Mouse (Mus musculus) myocyte (in vitro differentiated cells): ENCODE measurements around the gene Ophn1.

Source experiments
- CEBPB ChIP-seq: IDR thresholded peaks from 2 replicates; pipeline ENCODE4 v1.6.1; 2011; ENCODE audit warnings: mild to moderate bottlenecking, moderate library complexity; ENCODE audit not compliant: poor library complexity, insufficient read depth, severe bottlenecking
- E2F4 ChIP-seq: IDR thresholded peaks from one replicate; pipeline ENCODE4 v1.6.1; 2011; ENCODE audit warnings: mild to moderate bottlenecking, control low read depth, moderate library complexity; ENCODE audit not compliant: insufficient read depth
- MAX ChIP-seq: IDR thresholded peaks from one replicate; pipeline ENCODE4 v1.6.1; 2011; ENCODE audit warnings: low read depth, mild to moderate bottlenecking, control low read depth
- MYOD1 ChIP-seq, 3 experiments: IDR thresholded peaks; one replicate each; pipeline ENCODE4 v1.6.1; 2011; ENCODE audit warnings: control low read depth in 2 of 3, low read depth in 2 of 3, mild to moderate bottlenecking in 2 of 3, moderate library complexity in 1 of 3; ENCODE audit not compliant: insufficient read length in 2 of 3, control insufficient read depth in 1 of 3
- MYOG ChIP-seq, 3 experiments: IDR thresholded peaks; one replicate each; pipeline ENCODE4 v1.6.1; 2011; ENCODE audit warnings: control low read depth in 2 of 3, low read depth in 2 of 3, mild to moderate bottlenecking in 2 of 3; ENCODE audit not compliant: insufficient read length in 2 of 3, control insufficient read depth in 1 of 3, insufficient read depth in 1 of 3
- POLR2A ChIP-seq: IDR thresholded peaks from one replicate; pipeline ENCODE4 v1.6.1; 2011; ENCODE audit warnings: low read depth, mild to moderate bottlenecking, control low read depth, moderate library complexity; ENCODE audit not compliant: insufficient read length
- POLR2AphosphoS2 ChIP-seq: IDR thresholded peaks from one replicate; pipeline ENCODE4 v1.6.1; 2011; ENCODE audit warnings: low read depth, control low read depth; ENCODE audit not compliant: insufficient read length
- SRF ChIP-seq: IDR thresholded peaks from one replicate; pipeline ENCODE4 v1.6.1; 2011; ENCODE audit warnings: low read depth; ENCODE audit not compliant: control insufficient read depth, insufficient read length
- TCF12 ChIP-seq: IDR thresholded peaks from one replicate; pipeline ENCODE4 v1.6.1; 2011; ENCODE audit warnings: mild to moderate bottlenecking, control low read depth; ENCODE audit not compliant: poor library complexity, insufficient read depth, severe bottlenecking
- TCF3 ChIP-seq: IDR thresholded peaks from one replicate; pipeline ENCODE4 v1.6.1; 2011; ENCODE audit warnings: low read depth, control low read depth; ENCODE audit not compliant: insufficient read length
- USF1 ChIP-seq: IDR thresholded peaks from one replicate; pipeline ENCODE4 v1.6.1; 2011; ENCODE audit warnings: low read depth, mild to moderate bottlenecking, control low read depth, moderate library complexity

DNA sequence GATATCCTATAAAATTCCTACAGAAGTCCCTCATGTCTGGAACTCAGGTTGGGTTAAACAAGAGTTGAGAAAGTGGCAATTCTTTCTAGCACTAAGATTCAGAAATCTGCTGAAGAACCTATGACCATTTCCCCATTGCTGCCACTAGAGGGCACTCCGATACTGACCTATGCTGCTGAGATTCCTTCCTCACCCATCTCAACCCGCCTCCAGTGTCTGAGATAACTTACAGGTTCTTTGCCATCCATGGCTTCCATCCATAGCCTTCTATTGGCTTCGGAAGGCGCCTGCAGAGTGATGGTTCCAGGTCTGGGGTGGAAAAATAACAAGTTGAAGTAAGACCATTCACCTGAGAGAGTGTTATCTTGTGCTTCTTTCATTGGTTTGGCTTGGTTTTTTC, 189.2 kb downstream of the Ophn1 start:
- no peak for TF ChIP-seq POLR2A
- no peak for TF ChIP-seq MYOG (IDR thresholded peaks at IDR 0.05; ENCODE audit: control insufficient read depth in 1 of 3, insufficient read depth in 1 of 3, insufficient read length in 2 of 3, low read depth in 2 of 3)
- TF ChIP-seq USF1, result no peak
- TF ChIP-seq MAX, result no peak
- TF ChIP-seq E2F4, result no peak
- TF ChIP-seq MYOD1 (IDR thresholded peaks at IDR 0.05; ENCODE audit: control insufficient read depth in 1 of 3, insufficient read length in 2 of 3, low read depth in 2 of 3), result no peak
- TF ChIP-seq POLR2AphosphoS2, result no peak
- no peak for TF ChIP-seq TCF12
- no peak for TF ChIP-seq CEBPB
- TF ChIP-seq SRF, result no peak
- no peak for TF ChIP-seq TCF3
